Mouse (Mus musculus) gastrocnemius, postnatal 10 days (tissue): ENCODE measurements around the gene Zfp276. TPM values are rescaled to one million over a fixed set of nuclear protein-coding genes. Genes with fewer than 3 reads are reported as not detected.
A peak's percentile ranks its signal among the peaks of the same experiment; 100 is the strongest.

ENCODE experiments used
- DNase-seq: peaks from one replicate; pipeline ENCODE4 v3.0.0; 2021; ENCODE audit warnings: mixed read lengths
- total RNA-seq, 2 experiments: library from RNA; stranded (reverse); gene quantifications; 2 replicates each; pipeline ENCODE4 v1.2.3; 2021

Gene Zfp276
- total RNA-seq, 2 experiments from 2014 or later, result 8.0 to 11.5 TPM

- no peak for DNase-seq
These were observed 36.7 kb downstream of the Zfp276 start for GRCm38 (mm10) chr8:123290679-123291078.

- no peak for DNase-seq
These were observed 37.7 kb downstream of the Zfp276 start for GRCm38 (mm10) chr8:123291716-123292115.

- no peak for DNase-seq
These were observed 38.3 kb downstream of the Zfp276 start for GRCm38 (mm10) chr8:123292281-123292680.

GRCm38 (mm10) chr8:123292785-123293184, 38.8 kb downstream of the Zfp276 start:
- DNase-seq, result no peak

GRCm38 (mm10) chr8:123298301-123298700, 44.3 kb downstream of the Zfp276 start:
- DNase-seq, result no peak

GRCm38 (mm10) chr8:123308738-123309137, 54.7 kb downstream of the Zfp276 start:
- no peak for DNase-seq

GRCm38 (mm10) chr8:123317781-123318466, 63.9 kb downstream of the Zfp276 start:
- DNase-seq, result no peak

GRCm38 (mm10) chr8:123318467-123318911, 64.5 kb downstream of the Zfp276 start, which contains the start of gene Fanca:
TSS of gene Fanca (minus strand) at chr8:123318576.
- peak; percentile 90 for DNase-seq

Other genes with a start within 250 kb of the Zfp276 start
- 10 to 100 TPM; 52.0 to 65.8 TPM for gene Ankrd11, start 211.9 kb upstream of the Zfp276 start, total RNA-seq
- gene Spg7, start 191.3 kb upstream of the Zfp276 start, total RNA-seq, result 10 to 100 TPM; 49.6 to 56.8 TPM
- gene Rpl13, start 151.8 kb upstream of the Zfp276 start, total RNA-seq, result 100 to 1,000 TPM; 676 to 736 TPM
- under 1 TPM; 0.41 to 0.82 TPM for gene Cpne7, start 136.8 kb upstream of the Zfp276 start, total RNA-seq
- gene Sult5a1, start 95.9 kb upstream of the Zfp276 start, total RNA-seq, result 1 to 10 TPM; 5.8 to 6.4 TPM
- 1 to 10 TPM; 5.1 to 6.6 TPM for gene Dpep1, start 68.0 kb upstream of the Zfp276 start, total RNA-seq
- 10 to 100 TPM; 41.0 to 48.2 TPM for gene Chmp1a, start 41.4 kb upstream of the Zfp276 start, total RNA-seq
- gene Spata33, start 41.4 kb upstream of the Zfp276 start, total RNA-seq, result 1 to 10 TPM; 1.2 to 2.4 TPM
- 10 to 100 TPM; 14.2 to 18.7 TPM for gene Cdk10, start 29.4 kb upstream of the Zfp276 start, total RNA-seq
- 1 to 10 TPM; 1.2 to 1.5 TPM for gene Spata2l, start 18.0 kb upstream of the Zfp276 start, total RNA-seq
- gene Vps9d1, start 153 bp downstream of the Zfp276 start, total RNA-seq, result 10 to 100 TPM; 12.3 to 13.4 TPM
- gene Fanca, start 64.4 kb downstream of the Zfp276 start, total RNA-seq, result 1 to 10 TPM; 4.6 to 6.2 TPM
- 1 to 10 TPM in 1 of 2 experiments, under 1 TPM in 1; 0.86 to 1.2 TPM for gene Spire2, start 78.5 kb downstream of the Zfp276 start, total RNA-seq
- 100 to 1,000 TPM; 144 to 157 TPM for gene Tcf25, start 119.6 kb downstream of the Zfp276 start, total RNA-seq
- gene Mc1r, start 152.9 kb downstream of the Zfp276 start, total RNA-seq, result not detected
- 1 to 10 TPM; 1.8 to 1.9 TPM for gene Tubb3, start 157.2 kb downstream of the Zfp276 start, total RNA-seq
- gene Def8, start 169.3 kb downstream of the Zfp276 start, total RNA-seq, result 10 to 100 TPM; 35.8 to 37.6 TPM
- 10 to 100 TPM; 34.3 to 37.5 TPM for gene Afg3l1, start 223.7 kb downstream of the Zfp276 start, total RNA-seq